Mouse (Mus musculus): ENCODE measurements around the gene Ercc2. TPM values are rescaled to one million over a fixed set of nuclear protein-coding genes. Genes with fewer than 3 reads are reported as not detected.
A peak's percentile ranks its signal among the peaks of the same experiment; 100 is the strongest.

The Ercc2 gene
- polyA plus RNA-seq, 1 experiment: 41.4 TPM

DNA sequence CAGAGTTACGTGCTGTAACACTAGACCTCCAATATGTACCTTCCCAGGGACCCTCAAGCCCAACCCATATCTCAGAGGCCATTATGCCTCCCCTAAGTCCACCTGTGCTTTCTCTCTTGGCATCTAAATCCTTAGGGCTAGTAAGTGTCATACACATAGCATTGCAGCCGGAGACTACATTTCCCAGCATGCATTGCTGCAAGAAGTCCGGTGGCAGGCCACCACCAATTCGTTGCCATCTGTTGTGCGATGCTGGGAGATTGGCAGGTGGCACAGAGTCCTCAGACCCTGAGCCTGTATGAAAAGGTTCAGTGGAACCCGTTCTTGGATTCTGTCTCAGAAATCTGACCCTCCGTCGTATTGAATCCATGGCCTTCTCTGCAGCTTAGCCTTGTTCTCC, 47.9 kb downstream of the Ercc2 start:
- H3K4me3 ChIP-seq (ENCODE audit: insufficient read depth, low read length): no peak overlapping the region
- H3K4me1 ChIP-seq (ENCODE audit: control insufficient read depth, insufficient read depth, low read length): peaks cover 2% of the 10 kb centered on the region; the same call in 1 of the 2 replicates
- TF ChIP-seq POLR2A (IDR thresholded peaks at IDR 0.05; ENCODE audit: extremely low read depth, insufficient read depth, low read length) (no peak), CTCF (IDR thresholded peaks at IDR 0.05; ENCODE audit: extremely low read depth, insufficient read depth, low read length) (no peak)
- H3K27ac ChIP-seq (ENCODE audit: insufficient read depth, low read length): no peak overlapping the region

DNA sequence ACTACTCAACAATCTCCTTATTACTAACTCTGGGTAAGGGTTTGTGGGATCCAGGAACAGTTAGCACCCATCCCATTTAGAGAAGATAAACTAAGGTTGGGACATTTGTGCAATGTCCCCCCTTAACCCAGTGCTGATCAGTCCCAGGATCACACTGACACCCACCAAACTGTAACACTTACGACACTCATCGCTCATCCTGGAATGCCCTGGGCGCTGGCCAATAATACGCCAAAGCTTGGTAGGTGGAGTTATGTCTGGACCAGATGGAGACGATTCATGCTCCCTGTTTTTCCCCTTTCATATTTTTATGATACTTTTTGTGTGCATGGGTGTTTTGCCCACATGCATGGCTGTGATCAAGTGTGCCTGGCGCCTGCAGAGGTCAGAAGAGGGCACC, 48.6 kb downstream of the Ercc2 start:
- no peak overlapping the region for H3K27ac ChIP-seq (ENCODE audit: insufficient read depth, low read length)
- TF ChIP-seq CTCF (IDR thresholded peaks at IDR 0.05; ENCODE audit: extremely low read depth, insufficient read depth, low read length): no peak
- TF ChIP-seq POLR2A (IDR thresholded peaks at IDR 0.05; ENCODE audit: extremely low read depth, insufficient read depth, low read length): no peak

DNA sequence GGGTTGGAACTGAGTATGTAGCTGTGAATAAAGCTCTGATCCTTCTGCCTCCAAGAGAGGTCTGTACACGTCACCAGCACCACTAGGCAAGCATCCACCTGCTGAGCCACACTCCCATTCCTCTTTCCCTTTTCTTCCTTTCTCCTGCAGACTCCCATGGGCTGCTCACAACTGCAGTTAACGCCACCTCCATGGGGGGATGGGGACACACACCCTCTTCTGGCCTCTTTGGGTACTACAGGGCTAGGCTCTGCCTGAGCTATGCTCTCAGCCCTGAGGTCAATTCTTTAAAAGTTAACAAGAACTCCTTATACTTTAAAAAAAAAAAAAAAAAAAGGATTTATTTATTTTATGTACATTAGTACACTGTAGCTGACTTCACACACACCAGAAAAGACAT, 50.7 kb downstream of the Ercc2 start:
- TF ChIP-seq CTCF (IDR thresholded peaks at IDR 0.05; ENCODE audit: extremely low read depth, insufficient read depth, low read length) (0 out of 2 replicates have a peak, but pooled peaks have one; percentile 3), POLR2A (IDR thresholded peaks at IDR 0.05; ENCODE audit: extremely low read depth, insufficient read depth, low read length) (no peak)
- no peaks in the 10 kb centered on the region for H3K4me1 ChIP-seq (ENCODE audit: control insufficient read depth, insufficient read depth, low read length)
- no peak overlapping the region for H3K4me3 ChIP-seq (ENCODE audit: insufficient read depth, low read length)
- H3K27ac ChIP-seq (ENCODE audit: insufficient read depth, low read length): no peak overlapping the region

More for the DNA sequence above, 48.6 kb downstream of the Ercc2 start:
- H3K4me1 ChIP-seq (ENCODE audit: control insufficient read depth, insufficient read depth, low read length): peaks cover 2% of the 10 kb centered on the region; the same call in 1 of the 2 replicates
- no peak overlapping the region for H3K4me3 ChIP-seq (ENCODE audit: insufficient read depth, low read length)

DNA sequence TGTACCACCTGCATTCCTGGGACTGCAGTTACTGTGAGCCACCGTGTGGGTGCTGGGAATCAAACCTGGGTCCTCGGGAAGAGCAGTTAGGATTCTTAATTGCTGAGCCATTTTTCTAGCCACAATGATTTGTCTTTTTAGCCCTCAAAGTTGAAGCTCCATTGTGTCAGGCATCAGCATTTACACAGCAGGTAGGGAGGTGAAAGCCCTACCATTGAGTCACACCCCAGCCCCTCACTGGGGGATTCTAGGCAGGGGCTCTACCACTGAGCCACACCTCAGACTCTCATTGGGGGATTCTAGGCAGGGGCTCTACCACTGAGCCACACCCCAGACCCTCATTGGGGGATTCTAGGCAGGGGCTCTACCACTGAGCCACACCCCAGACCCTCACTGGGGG, 54.5 kb downstream of the Ercc2 start:
- H3K4me1 ChIP-seq (ENCODE audit: control insufficient read depth, insufficient read depth, low read length): no peaks in the 10 kb centered on the region
- no peak overlapping the region for H3K27ac ChIP-seq (ENCODE audit: insufficient read depth, low read length)
- no peak for TF ChIP-seq CTCF (IDR thresholded peaks at IDR 0.05; ENCODE audit: extremely low read depth, insufficient read depth, low read length)
- no peak for TF ChIP-seq POLR2A (IDR thresholded peaks at IDR 0.05; ENCODE audit: extremely low read depth, insufficient read depth, low read length)
- H3K4me3 ChIP-seq (ENCODE audit: insufficient read depth, low read length): no peak overlapping the region

DNA sequence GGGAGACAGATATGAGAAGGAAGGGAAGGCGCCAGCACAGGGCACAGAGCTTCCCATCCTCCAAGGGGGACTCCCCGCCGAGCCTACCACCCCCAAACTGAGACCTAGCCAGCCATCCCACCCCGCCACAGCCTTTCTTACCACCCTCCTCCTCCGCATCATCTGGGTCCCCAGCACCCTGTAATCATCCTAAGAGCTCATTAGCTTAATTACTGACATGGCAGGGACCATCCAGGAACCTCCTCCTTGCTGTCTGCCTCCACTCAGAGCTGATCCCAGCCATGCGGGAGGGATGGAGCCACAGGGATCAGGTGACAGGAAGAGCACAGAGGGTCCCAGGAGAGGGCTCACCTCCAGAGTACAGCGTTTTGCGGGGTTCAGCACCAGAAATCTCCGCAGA, 55.2 kb downstream of the Ercc2 start:
- Histone ChIP-seq H3K27ac (ENCODE audit: insufficient read depth, low read length) (no peak overlapping the region), H3K4me1 (ENCODE audit: control insufficient read depth, insufficient read depth, low read length) (no peaks in the 10 kb centered on the region), H3K4me3 (ENCODE audit: insufficient read depth, low read length) (no peak overlapping the region)
- TF ChIP-seq POLR2A (IDR thresholded peaks at IDR 0.05; ENCODE audit: extremely low read depth, insufficient read depth, low read length): no peak
- TF ChIP-seq CTCF (IDR thresholded peaks at IDR 0.05; ENCODE audit: extremely low read depth, insufficient read depth, low read length): no peak

DNA sequence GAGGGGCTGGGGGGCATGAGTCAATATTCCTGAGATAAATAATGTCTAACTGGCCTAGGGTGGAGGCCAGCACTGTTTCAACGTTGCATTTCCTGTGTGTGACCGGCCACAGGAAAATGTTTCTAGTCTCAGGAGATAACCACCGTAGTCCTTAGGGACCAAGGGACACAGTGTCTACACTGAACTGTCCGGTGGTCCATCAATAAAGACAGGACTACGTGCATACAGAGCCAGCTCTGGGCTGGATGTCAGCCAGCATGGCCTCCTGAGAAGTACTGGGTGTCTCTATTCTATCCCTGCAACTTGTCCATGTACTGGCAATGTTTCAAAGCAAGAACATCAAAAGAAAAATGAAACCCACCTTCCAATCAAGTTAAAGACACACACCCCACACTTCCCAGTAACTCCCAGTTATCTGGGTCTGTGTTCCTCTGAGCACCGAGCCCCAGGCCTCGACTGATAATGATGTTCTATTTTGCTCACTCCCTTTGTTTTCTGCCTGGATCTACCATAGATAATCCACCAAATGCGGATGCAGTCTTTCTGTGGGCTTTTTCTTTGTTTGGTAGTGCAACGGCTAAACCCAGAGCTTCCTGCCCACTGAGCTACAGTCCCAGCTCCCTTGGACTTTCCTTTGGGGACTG, 59.8 kb downstream of the Ercc2 start:
- no peaks in the 10 kb centered on the region for H3K4me1 ChIP-seq (ENCODE audit: control insufficient read depth, insufficient read depth, low read length)
- no peak overlapping the region for H3K27ac ChIP-seq (ENCODE audit: insufficient read depth, low read length)
- no peak overlapping the region for H3K4me3 ChIP-seq (ENCODE audit: insufficient read depth, low read length)
- TF ChIP-seq POLR2A (IDR thresholded peaks at IDR 0.05; ENCODE audit: extremely low read depth, insufficient read depth, low read length) (no peak), CTCF (IDR thresholded peaks at IDR 0.05; ENCODE audit: extremely low read depth, insufficient read depth, low read length) (no peak)

DNA sequence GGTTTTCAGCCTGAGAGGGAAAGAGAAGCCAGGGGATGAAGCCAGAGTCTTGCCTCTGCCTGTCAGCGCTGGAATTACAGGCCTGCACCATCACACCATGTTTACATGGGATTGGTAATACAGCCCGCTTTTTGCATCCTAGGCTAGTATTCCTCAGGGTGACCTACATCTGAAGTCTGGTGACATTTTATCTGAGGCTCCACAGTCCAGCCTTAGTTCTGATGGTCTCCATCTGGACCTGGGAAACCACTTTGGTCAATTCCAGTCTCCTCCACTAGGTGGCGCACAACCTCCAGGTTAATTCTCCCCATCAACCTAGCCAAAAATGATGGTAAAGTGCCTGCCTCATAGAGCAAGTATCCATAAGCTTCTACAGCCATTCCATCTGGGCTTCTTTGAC, 61.5 kb downstream of the Ercc2 start:
- no peak overlapping the region for H3K27ac ChIP-seq (ENCODE audit: insufficient read depth, low read length)
- TF ChIP-seq POLR2A (IDR thresholded peaks at IDR 0.05; ENCODE audit: extremely low read depth, insufficient read depth, low read length) (no peak), CTCF (IDR thresholded peaks at IDR 0.05; ENCODE audit: extremely low read depth, insufficient read depth, low read length) (peak; percentile 85)
- no peak overlapping the region for H3K4me3 ChIP-seq (ENCODE audit: insufficient read depth, low read length)
- H3K4me1 ChIP-seq (ENCODE audit: control insufficient read depth, insufficient read depth, low read length): peaks cover 2% of the 10 kb centered on the region

DNA sequence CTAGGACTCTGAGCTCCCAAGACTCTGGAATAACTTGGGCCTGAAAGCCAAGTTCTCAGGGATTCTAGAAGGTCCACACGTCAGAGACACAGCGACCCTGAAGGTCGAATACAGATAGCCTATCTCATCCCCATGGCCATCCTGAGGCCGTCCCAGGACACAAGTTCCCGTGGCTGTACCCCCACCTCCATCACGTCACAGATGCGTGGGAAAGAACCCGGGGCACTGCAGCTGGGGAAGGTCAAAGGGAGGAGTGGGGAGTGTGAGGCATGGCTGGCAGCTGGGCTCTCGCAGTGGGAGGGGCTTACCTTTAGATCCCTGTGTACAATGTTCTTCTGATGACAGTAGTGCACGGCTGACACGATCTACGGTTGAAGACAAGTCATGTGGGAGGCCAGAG, 63.0 kb downstream of the Ercc2 start:
- Histone ChIP-seq H3K27ac (ENCODE audit: insufficient read depth, low read length) (no peak overlapping the region), H3K4me1 (ENCODE audit: control insufficient read depth, insufficient read depth, low read length) (peaks cover 2% of the 10 kb centered on the region), H3K4me3 (ENCODE audit: insufficient read depth, low read length) (no peak overlapping the region)
- TF ChIP-seq POLR2A (IDR thresholded peaks at IDR 0.05; ENCODE audit: extremely low read depth, insufficient read depth, low read length) (no peak), CTCF (IDR thresholded peaks at IDR 0.05; ENCODE audit: extremely low read depth, insufficient read depth, low read length) (no peak)

Other genes with a start within 250 kb of the Ercc2 start
- 16.2 and 17.4 TPM in 2 replicates for gene Qpctl, start 232.7 kb upstream of the Ercc2 start, polyA plus RNA-seq (2012; rRNA removed)
- gene Snrpd2, start 232.3 kb upstream of the Ercc2 start, polyA plus RNA-seq (2012; rRNA removed): 88.2 and 92.1 TPM in 2 replicates
- 3.3 and 3.9 TPM in 2 replicates for gene Gipr, start 215.9 kb upstream of the Ercc2 start, polyA plus RNA-seq (2012; rRNA removed)
- gene Eml2, start 205.6 kb upstream of the Ercc2 start, polyA plus RNA-seq (2012; rRNA removed): 156 and 157 TPM in 2 replicates
- 6.1 and 6.5 TPM in 2 replicates for gene Gpr4, start 169.5 kb upstream of the Ercc2 start, polyA plus RNA-seq (2012; rRNA removed)
- 41.0 and 41.5 TPM in 2 replicates for gene Opa3, start 153.7 kb upstream of the Ercc2 start, polyA plus RNA-seq (2012; rRNA removed)
- 15.3 and 16.5 TPM in 2 replicates for gene Vasp, start 110.2 kb upstream of the Ercc2 start, polyA plus RNA-seq (2012; rRNA removed)
- 0.21 and 0.23 TPM in 2 replicates for gene Ppm1n, start 101.9 kb upstream of the Ercc2 start, polyA plus RNA-seq (2012; rRNA removed)
- gene Rtn2, start 99.4 kb upstream of the Ercc2 start, polyA plus RNA-seq (2012; rRNA removed): 140 TPM in 2 replicates
- gene Fosb, start 72.0 kb upstream of the Ercc2 start, polyA plus RNA-seq (2012; rRNA removed): 5.1 and 7.1 TPM in 2 replicates
- gene Ercc1, start 37.2 kb upstream of the Ercc2 start, polyA plus RNA-seq (2012; rRNA removed): 53.8 and 59.1 TPM in 2 replicates
- 14.4 and 14.6 TPM in 2 replicates for gene Cd3eap, start 22.5 kb upstream of the Ercc2 start, polyA plus RNA-seq (2012; rRNA removed)
- gene Ppp1r13l, start 22.3 kb upstream of the Ercc2 start, polyA plus RNA-seq (2012; rRNA removed): 5.0 and 5.4 TPM in 2 replicates
- gene Klc3, start 22.1 kb downstream of the Ercc2 start, polyA plus RNA-seq (2012; rRNA removed): 2.9 and 3.0 TPM in 2 replicates
- 0.66 TPM in 1 of 2 replicates, not detected in the other for gene Ckm, start 22.8 kb downstream of the Ercc2 start, polyA plus RNA-seq (2012; rRNA removed)
- 52.0 and 55.4 TPM in 2 replicates for gene Mark4, start 76.8 kb downstream of the Ercc2 start, polyA plus RNA-seq (2012; rRNA removed)
- gene Exoc3l2, start 81.3 kb downstream of the Ercc2 start, polyA plus RNA-seq (2012; rRNA removed): 0.06 and 0.23 TPM in 2 replicates
- gene Bloc1s3, start 126.4 kb downstream of the Ercc2 start, polyA plus RNA-seq (2012; rRNA removed): 7.6 and 7.9 TPM in 2 replicates
- gene Trappc6a, start 126.4 kb downstream of the Ercc2 start, polyA plus RNA-seq (2012; rRNA removed): 22.6 TPM in 2 replicates
- gene Nkpd1, start 135.8 kb downstream of the Ercc2 start, polyA plus RNA-seq (2012; rRNA removed): 0.98 and 1.1 TPM in 2 replicates
- 152 and 153 TPM in 2 replicates for gene Ppp1r37, start 181.1 kb downstream of the Ercc2 start, polyA plus RNA-seq (2012; rRNA removed)
- gene Zfp296, start 195.3 kb downstream of the Ercc2 start, polyA plus RNA-seq (2012; rRNA removed): 2.9 and 3.3 TPM in 2 replicates
- 54.2 and 57.8 TPM in 2 replicates for gene Gemin7, start 195.6 kb downstream of the Ercc2 start, polyA plus RNA-seq (2012; rRNA removed)
- 140 and 162 TPM in 2 replicates for gene Clasrp, start 222.5 kb downstream of the Ercc2 start, polyA plus RNA-seq (2012; rRNA removed)
- gene Relb, start 247.4 kb downstream of the Ercc2 start, polyA plus RNA-seq (2012; rRNA removed): 6.4 and 6.6 TPM in 2 replicates

Data from cortical plate, adult 2 months (tissue).